Mouse (Mus musculus) bone marrow, adult 2 months (tissue): Measurements from ENCODE around the gene Cdc42bpa.

Experiments
- CTCF ChIP-seq: fragments of 200-500 bp; IDR thresholded peaks from 2 replicates; pipeline ENCODE4 v1.5.1; 2011; ENCODE audit warnings: low read length, control low read depth; ENCODE audit not compliant: control insufficient read depth, insufficient read depth
- POLR2A ChIP-seq: fragments of 200-500 bp; IDR thresholded peaks from 2 replicates; pipeline ENCODE4 v1.6.1; 2011; ENCODE audit warnings: low read depth, mild to moderate bottlenecking, control low read depth, low read length, borderline replicate concordance; ENCODE audit not compliant: control insufficient read depth

DNA sequence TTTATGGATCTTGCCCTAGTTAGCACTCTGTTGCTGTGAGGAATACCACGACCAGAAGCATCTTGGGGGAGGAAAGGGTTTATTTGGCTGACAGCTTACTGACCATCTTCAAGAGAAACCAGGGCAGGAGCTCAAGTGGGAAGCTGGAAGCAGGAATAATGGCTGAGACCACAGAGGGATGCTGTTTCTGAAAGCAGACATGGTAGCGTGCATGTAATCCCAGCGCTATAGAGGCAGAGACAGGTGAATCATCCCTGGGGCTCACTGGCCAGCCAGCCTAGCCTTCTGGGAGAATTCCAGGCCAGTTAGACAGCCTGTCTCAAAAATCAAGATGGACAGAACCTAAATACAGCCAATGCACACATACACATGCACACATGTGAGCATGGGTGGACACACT, 26.2 kb upstream of the Cdc42bpa start:
- no peak for TF ChIP-seq POLR2A
- no peak for TF ChIP-seq CTCF
